Mouse (Mus musculus): ENCODE data around the gene Clspn. TPM values are rescaled to one million over a fixed set of nuclear protein-coding genes. Genes with fewer than 3 reads are reported as not detected.
A peak's percentile ranks its signal among the peaks of the same experiment; 100 is the strongest.

Gene Clspn
- total RNA-seq, 4 experiments from 2014 or later, result 0.16 to 0.69 (median 0.50) TPM

- peak; percentile 33 for DNase-seq (ENCODE audit: low spot score)
These were observed 2.3 kb upstream of the Clspn start for GRCm38 (mm10) chr4:126554462-126554861.

DNA sequence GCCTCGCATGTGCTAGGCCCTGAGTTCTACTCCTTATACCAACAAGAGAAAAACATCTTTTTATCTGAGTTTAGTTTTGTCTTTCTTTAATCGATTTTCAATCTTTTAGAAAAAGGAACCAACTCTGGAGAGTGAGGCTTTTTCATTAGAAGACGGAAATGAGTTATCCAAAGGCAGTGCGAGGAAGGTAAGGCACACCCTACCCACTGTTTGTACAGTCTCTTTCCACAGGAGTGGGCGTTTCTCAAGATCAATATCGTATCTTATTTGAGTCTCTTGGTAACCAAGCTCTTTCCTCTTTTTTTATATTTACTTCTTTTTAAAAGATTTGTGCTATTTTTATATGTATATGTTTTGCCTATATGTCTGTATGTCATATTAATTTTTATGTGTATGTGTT, 7.1 kb downstream of the Clspn start:
- DNase-seq (ENCODE audit: low spot score), result no peak

- no peak for DNase-seq (ENCODE audit: low spot score)
These were observed 10.5 kb downstream of the Clspn start for GRCm38 (mm10) chr4:126567243-126567642.

DNA sequence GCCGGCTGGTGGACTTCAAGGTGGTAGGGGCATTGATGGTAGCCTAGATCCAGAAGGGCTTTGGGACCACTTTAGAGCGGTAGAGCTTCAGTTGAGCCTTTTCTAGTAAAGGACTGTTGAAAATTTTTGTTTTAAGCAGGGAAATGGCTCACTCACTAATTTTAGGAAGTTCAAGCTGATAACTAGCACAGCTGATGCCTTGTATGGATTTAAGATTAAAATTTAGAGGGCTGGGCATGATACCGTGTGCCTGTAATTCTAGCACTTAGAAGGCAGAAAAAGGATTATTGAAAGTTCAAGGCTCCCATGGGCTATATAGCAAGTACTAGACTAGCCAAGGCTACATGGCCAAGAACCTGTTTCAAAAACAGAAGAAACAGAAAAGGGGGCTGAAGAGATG, 13.0 kb downstream of the Clspn start:
- DNase-seq (ENCODE audit: low spot score), result no peak

DNA sequence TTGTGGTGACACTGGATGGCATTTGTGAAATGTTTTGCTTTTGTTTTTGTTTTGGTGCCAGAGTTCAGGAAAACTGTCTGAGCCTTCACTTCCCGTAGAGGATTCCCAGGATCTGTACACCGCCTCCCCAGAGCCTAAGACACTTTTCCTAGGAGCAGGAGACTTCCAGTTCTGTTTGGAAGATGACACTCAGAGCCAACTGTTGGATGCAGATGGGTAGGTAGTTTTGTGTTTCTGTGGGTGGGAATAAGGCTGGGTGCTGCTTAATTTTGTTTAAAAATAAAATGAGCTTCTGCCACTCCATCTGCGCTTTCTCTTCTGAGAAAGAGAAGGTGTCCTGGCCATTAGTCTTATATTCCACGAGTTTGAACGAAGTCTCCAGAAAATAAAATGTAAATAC, 19.5 kb downstream of the Clspn start:
- DNase-seq (ENCODE audit: low spot score), result no peak

GRCm38 (mm10) chr4:126577920-126578319, 21.2 kb downstream of the Clspn start:
- DNase-seq (ENCODE audit: low spot score), result no peak

DNA sequence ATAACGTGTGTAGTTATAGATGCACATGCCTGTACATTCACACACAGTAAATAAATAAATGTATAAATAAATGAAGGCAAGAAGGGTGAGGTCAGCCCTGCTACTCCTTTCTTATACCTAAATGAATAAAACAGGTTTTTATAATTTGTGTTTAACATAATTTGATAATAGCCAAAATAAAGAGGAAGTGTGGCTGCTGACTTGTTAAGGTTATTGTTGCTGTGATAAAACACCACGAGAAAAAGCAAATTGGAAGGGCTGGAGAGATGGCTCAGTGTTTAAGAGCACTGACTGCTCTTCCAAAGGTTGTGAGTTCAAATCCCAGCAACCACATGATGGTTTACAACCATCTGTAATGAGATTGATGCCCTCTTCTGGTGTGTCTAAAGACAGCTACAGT, 22.3 kb downstream of the Clspn start:
- DNase-seq (ENCODE audit: low spot score), result no peak

GRCm38 (mm10) chr4:126585739-126586138, 29.0 kb downstream of the Clspn start:
- no peak for DNase-seq (ENCODE audit: low spot score)

GRCm38 (mm10) chr4:126592039-126592438, 35.3 kb downstream of the Clspn start:
- no peak for DNase-seq (ENCODE audit: low spot score)

GRCm38 (mm10) chr4:126599971-126600754, 43.4 kb downstream of the Clspn start:
- DNase-seq (ENCODE audit: low spot score), result peak; percentile 20

- DNase-seq (ENCODE audit: low spot score), result no peak
These were observed 45.1 kb downstream of the Clspn start for GRCm38 (mm10) chr4:126601597-126602444.

DNA sequence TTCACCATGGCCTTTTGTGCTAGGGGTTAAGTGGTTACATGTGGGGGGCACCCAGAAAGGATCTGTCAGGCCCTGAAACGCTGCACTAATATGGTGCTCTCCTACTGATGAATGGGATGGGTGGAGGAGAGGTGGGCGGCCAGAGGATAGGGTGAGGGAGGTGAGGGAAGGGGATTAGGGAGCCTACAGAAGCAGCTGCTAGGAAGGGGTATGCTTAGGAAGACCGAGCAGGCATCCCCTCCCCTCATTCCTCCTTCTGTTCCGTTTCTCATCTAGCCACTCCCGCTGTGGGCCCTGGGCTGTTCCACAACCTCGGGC, 45.7 kb downstream of the Clspn start:
- no peak for DNase-seq (ENCODE audit: low spot score)

DNA sequence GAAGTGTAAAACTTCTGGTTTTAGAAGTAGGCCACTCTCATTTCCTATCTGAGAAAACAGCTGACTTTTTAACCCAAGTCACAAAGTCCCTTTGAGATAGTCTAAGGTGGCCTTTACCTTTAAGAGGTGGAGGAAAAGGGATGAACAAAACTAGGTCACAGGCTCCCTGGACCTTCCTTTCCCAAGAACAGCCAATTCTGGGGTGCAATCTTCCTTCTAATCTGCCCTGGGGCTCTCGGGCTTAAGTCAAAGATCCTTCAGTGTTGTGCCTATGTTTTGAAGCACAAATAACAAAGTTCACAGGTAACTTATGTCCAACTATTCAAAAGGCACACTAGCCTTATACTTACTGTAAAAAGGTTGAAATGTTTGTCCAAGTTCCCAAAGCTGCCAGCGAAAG, 47.4 kb downstream of the Clspn start:
- no peak for DNase-seq (ENCODE audit: low spot score)

GRCm38 (mm10) chr4:126605751-126606150, 49.0 kb downstream of the Clspn start:
- no peak for DNase-seq (ENCODE audit: low spot score)

DNA sequence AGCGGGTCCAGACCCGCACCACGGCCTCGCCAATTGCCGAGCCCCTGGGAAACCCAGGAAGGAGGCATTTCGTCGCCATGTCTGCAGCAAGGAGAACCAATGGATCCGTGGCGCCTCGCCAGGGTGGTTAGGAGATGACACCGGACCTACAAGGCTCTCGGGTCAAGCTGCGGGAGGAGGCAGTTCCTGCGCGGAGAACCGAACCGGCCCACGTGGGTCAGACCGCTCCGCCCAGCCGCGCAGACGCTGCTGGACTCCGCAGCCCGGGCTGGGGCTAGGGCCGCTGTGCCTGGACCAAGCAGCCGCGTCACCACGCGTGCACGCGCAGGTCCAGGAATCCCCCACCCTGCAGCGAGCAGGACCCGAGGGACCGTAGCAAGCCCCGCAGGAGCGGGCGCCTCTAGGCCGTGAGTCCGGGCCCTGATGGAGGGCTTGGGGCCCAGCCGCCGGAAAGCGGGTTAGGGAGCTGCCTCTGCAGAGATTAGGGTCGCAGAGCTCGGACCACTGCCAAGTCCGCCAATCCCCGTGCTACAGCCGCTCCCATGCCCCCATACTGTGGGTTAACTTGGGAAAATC, 53.0 kb downstream of the Clspn start, which contains the start of gene 5730409E04Rik:
TSS of gene 5730409E04Rik (plus strand) at position 213 of the 576 bp plus-strand sequence.
- peak; percentile 78 for DNase-seq (ENCODE audit: low spot score)

- no peak for DNase-seq (ENCODE audit: low spot score)
These were observed 55.3 kb downstream of the Clspn start for GRCm38 (mm10) chr4:126611991-126612390.

DNA sequence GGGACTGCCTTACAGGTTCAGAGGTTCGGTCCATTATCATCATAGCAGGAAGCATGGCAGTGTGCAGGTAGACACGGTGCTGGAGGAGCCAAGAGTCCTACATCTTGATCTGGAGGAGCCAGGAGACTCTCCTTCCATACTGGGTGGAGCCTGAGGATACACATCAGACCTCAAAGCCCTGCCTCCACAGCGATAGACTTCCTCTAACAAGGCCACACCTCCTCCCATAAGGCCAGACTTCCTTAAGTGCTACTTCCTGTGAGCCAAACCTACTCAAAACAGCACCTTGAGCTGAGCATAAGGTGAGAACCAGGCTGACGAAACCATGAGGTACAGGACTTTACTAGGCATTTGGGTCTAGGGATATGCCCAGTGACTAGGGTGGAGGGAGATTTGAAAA, 59.6 kb downstream of the Clspn start:
- no peak for DNase-seq (ENCODE audit: low spot score)

- DNase-seq (ENCODE audit: low spot score), result no peak
These were observed 63.1 kb downstream of the Clspn start for GRCm38 (mm10) chr4:126619691-126620330.

GRCm38 (mm10) chr4:126620349-126620874, 63.7 kb downstream of the Clspn start:
- no peak for DNase-seq (ENCODE audit: low spot score)

GRCm38 (mm10) chr4:126627021-126627681, 70.4 kb downstream of the Clspn start:
- DNase-seq (ENCODE audit: low spot score), result no peak

- DNase-seq (ENCODE audit: low spot score), result no peak
These were observed 75.2 kb downstream of the Clspn start for GRCm38 (mm10) chr4:126631922-126632321.
